Mouse (Mus musculus): ENCODE data around the gene 1700003F12Rik. TPM values are rescaled to one million over a fixed set of nuclear protein-coding genes. Genes with fewer than 3 reads are reported as not detected.

Gene 1700003F12Rik
- polyA plus RNA-seq, 1 experiment, result 0.32 TPM

GRCm38 (mm10) chr2:154583906-154584872 is 37.3 kb downstream of the 1700003F12Rik start:
- WGBS, result 60% methylated on average over 15 of the region's 15 CpGs
- no peaks in the 10 kb centered on the region for H3K27me3 ChIP-seq (ENCODE audit: control insufficient read depth, insufficient read depth, low read length)
- H3K4me3 ChIP-seq (ENCODE audit: low read depth, low read length), result no peak overlapping the region
- no peak overlapping the region for H3K27ac ChIP-seq (ENCODE audit: insufficient read depth, low read depth, low read length)
- H3K36me3 ChIP-seq (ENCODE audit: control insufficient read depth, insufficient read depth, low read length), result peaks cover 12% of the 10 kb centered on the region
- 0 out of 2 replicates have a peak, but pooled peaks cover 3% of the 10 kb centered on the region for H3K4me1 ChIP-seq (ENCODE audit: control insufficient read depth, insufficient read depth, insufficient read length, low read length)
- TF ChIP-seq CTCF (IDR thresholded peaks at IDR 0.05; ENCODE audit: extremely low read depth, insufficient read length, insufficient replicate concordance, low read depth, low read length), result no peak
- no peak for TF ChIP-seq POLR2A (IDR thresholded peaks at IDR 0.05; ENCODE audit: low read depth, low read length)

- Histone ChIP-seq H3K4me3 (ENCODE audit: low read depth, low read length) (no peak overlapping the region), H3K27me3 (ENCODE audit: control insufficient read depth, insufficient read depth, low read length) (no peaks in the 10 kb centered on the region), H3K36me3 (ENCODE audit: control insufficient read depth, insufficient read depth, low read length) (peaks cover 12% of the 10 kb centered on the region), H3K4me1 (ENCODE audit: control insufficient read depth, insufficient read depth, insufficient read length, low read length) (0 out of 2 replicates have a peak, but pooled peaks cover 2% of the 10 kb centered on the region), H3K27ac (ENCODE audit: insufficient read depth, low read depth, low read length) (no peak overlapping the region)
- no peak for TF ChIP-seq POLR2A (IDR thresholded peaks at IDR 0.05; ENCODE audit: low read depth, low read length)
- TF ChIP-seq CTCF (IDR thresholded peaks at IDR 0.05; ENCODE audit: extremely low read depth, insufficient read length, insufficient replicate concordance, low read depth, low read length), result no peak
- WGBS, result 68% methylated on average over 17 of the region's 17 CpGs
These were observed 38.2 kb downstream of the 1700003F12Rik start for GRCm38 (mm10) chr2:154584931-154585601.

GRCm38 (mm10) chr2:154586405-154586804 is 39.5 kb downstream of the 1700003F12Rik start:
- Histone ChIP-seq H3K27me3 (ENCODE audit: control insufficient read depth, insufficient read depth, low read length) (no peaks in the 10 kb centered on the region), H3K36me3 (ENCODE audit: control insufficient read depth, insufficient read depth, low read length) (peaks cover 12% of the 10 kb centered on the region), H3K4me3 (ENCODE audit: low read depth, low read length) (no peak overlapping the region), H3K4me1 (ENCODE audit: control insufficient read depth, insufficient read depth, insufficient read length, low read length) (no peaks in the 10 kb centered on the region), H3K27ac (ENCODE audit: insufficient read depth, low read depth, low read length) (no peak overlapping the region)
- WGBS, result 84% methylated on average over 5 of the region's 5 CpGs
- TF ChIP-seq POLR2A (IDR thresholded peaks at IDR 0.05; ENCODE audit: low read depth, low read length), result no peak
- TF ChIP-seq CTCF (IDR thresholded peaks at IDR 0.05; ENCODE audit: extremely low read depth, insufficient read length, insufficient replicate concordance, low read depth, low read length), result no peak

- 95% methylated on average over 4 of the region's 4 CpGs for WGBS
- Histone ChIP-seq H3K27ac (ENCODE audit: insufficient read depth, low read depth, low read length) (no peak overlapping the region), H3K36me3 (ENCODE audit: control insufficient read depth, insufficient read depth, low read length) (peaks cover 14% of the 10 kb centered on the region), H3K4me3 (ENCODE audit: low read depth, low read length) (no peak overlapping the region), H3K4me1 (ENCODE audit: control insufficient read depth, insufficient read depth, insufficient read length, low read length) (no peaks in the 10 kb centered on the region), H3K27me3 (ENCODE audit: control insufficient read depth, insufficient read depth, low read length) (no peaks in the 10 kb centered on the region)
- TF ChIP-seq POLR2A (IDR thresholded peaks at IDR 0.05; ENCODE audit: low read depth, low read length), result no peak
- no peak for TF ChIP-seq CTCF (IDR thresholded peaks at IDR 0.05; ENCODE audit: extremely low read depth, insufficient read length, insufficient replicate concordance, low read depth, low read length)
These were observed 42.2 kb downstream of the 1700003F12Rik start for GRCm38 (mm10) chr2:154589051-154589450.

GRCm38 (mm10) chr2:154591239-154591638 is 44.4 kb downstream of the 1700003F12Rik start:
- TF ChIP-seq POLR2A (IDR thresholded peaks at IDR 0.05; ENCODE audit: low read depth, low read length) (no peak), CTCF (IDR thresholded peaks at IDR 0.05; ENCODE audit: extremely low read depth, insufficient read length, insufficient replicate concordance, low read depth, low read length) (no peak)
- no peaks in the 10 kb centered on the region for H3K4me1 ChIP-seq (ENCODE audit: control insufficient read depth, insufficient read depth, insufficient read length, low read length)
- WGBS, result 58% methylated on average over 3 of the region's 3 CpGs
- H3K27ac ChIP-seq (ENCODE audit: insufficient read depth, low read depth, low read length), result no peak overlapping the region
- peaks cover 17% of the 10 kb centered on the region for H3K36me3 ChIP-seq (ENCODE audit: control insufficient read depth, insufficient read depth, low read length)
- H3K4me3 ChIP-seq (ENCODE audit: low read depth, low read length), result no peak overlapping the region
- H3K27me3 ChIP-seq (ENCODE audit: control insufficient read depth, insufficient read depth, low read length), result no peaks in the 10 kb centered on the region

GRCm38 (mm10) chr2:154593025-154593424 is 46.1 kb downstream of the 1700003F12Rik start:
- Histone ChIP-seq H3K4me1 (ENCODE audit: control insufficient read depth, insufficient read depth, insufficient read length, low read length) (no peaks in the 10 kb centered on the region), H3K4me3 (ENCODE audit: low read depth, low read length) (no peak overlapping the region), H3K27me3 (ENCODE audit: control insufficient read depth, insufficient read depth, low read length) (no peaks in the 10 kb centered on the region), H3K36me3 (ENCODE audit: control insufficient read depth, insufficient read depth, low read length) (peaks cover 5% of the 10 kb centered on the region; the same call in 1 of the 2 replicates), H3K27ac (ENCODE audit: insufficient read depth, low read depth, low read length) (no peak overlapping the region)
- peak; percentile 73; the same call in 1 of the 2 replicates for TF ChIP-seq CTCF (IDR thresholded peaks at IDR 0.05; ENCODE audit: extremely low read depth, insufficient read length, insufficient replicate concordance, low read depth, low read length)
- no peak for TF ChIP-seq POLR2A (IDR thresholded peaks at IDR 0.05; ENCODE audit: low read depth, low read length)
- WGBS, result 70% methylated on average over 3 of the region's 3 CpGs

GRCm38 (mm10) chr2:154595775-154596174 is 48.9 kb downstream of the 1700003F12Rik start:
- 79% methylated on average over 5 of the region's 5 CpGs for WGBS

More at GRCm38 (mm10) chr2:154595775-154596174, 48.9 kb downstream of the 1700003F12Rik start:
- no peak overlapping the region for H3K4me3 ChIP-seq (ENCODE audit: low read depth, low read length)
- no peak overlapping the region for H3K27ac ChIP-seq (ENCODE audit: insufficient read depth, low read depth, low read length)
- TF ChIP-seq POLR2A (IDR thresholded peaks at IDR 0.05; ENCODE audit: low read depth, low read length), result no peak
- no peak for TF ChIP-seq CTCF (IDR thresholded peaks at IDR 0.05; ENCODE audit: extremely low read depth, insufficient read length, insufficient replicate concordance, low read depth, low read length)
- no peaks in the 10 kb centered on the region for H3K4me1 ChIP-seq (ENCODE audit: control insufficient read depth, insufficient read depth, insufficient read length, low read length)
- no peaks in the 10 kb centered on the region for H3K27me3 ChIP-seq (ENCODE audit: control insufficient read depth, insufficient read depth, low read length)
- peaks cover 5% of the 10 kb centered on the region; the same call in 1 of the 2 replicates for H3K36me3 ChIP-seq (ENCODE audit: control insufficient read depth, insufficient read depth, low read length)
